Mouse (Mus musculus) right cerebral cortex, adult 18-20 months (tissue): ENCODE data around the gene Ankrd13d.

Experiments used
- DNase-seq: peaks from one replicate; pipeline ENCODE4 v3.0.0; 2022; ENCODE audit warnings: mixed read lengths

The Ankrd13d gene

DNA sequence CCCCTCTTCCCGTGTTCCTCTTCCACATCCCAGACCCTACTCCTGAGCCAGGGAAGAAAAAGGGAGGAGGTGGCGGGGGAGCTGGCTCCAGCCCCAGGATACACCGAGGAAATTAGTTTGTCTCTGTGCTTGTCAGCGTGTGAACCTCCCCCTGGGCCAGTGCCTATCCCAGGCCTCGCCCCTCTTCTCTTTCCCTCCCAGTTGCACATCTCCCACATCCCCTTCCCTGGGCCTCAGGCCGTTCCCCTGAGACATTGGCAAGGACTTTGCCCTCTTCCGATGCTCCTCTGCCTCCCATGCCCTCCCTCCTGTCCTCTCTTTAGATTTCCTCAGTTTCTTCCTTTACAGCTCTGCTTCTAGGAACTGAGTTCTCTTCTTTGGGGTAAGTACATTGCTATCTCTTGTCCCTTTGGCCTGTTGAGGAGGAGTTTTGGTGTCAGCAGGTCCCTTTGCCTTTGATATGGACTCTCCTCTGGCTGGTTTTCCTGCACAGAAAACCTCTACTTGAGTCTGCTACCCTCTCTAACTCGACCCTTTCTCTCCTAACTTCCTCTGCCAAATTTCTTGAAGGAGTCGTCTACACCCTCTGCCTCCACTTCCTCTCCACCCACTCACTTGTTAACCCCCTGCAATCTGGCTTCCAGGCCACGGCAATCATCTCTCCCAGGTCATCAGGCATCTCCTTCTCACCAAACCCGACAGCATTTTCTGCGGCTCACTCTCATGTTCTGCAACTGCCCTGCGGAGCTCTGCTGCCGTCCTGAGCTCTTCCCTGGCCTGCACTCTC, 61.8 kb downstream of the Ankrd13d start:
- DNase-seq = no peak

DNA sequence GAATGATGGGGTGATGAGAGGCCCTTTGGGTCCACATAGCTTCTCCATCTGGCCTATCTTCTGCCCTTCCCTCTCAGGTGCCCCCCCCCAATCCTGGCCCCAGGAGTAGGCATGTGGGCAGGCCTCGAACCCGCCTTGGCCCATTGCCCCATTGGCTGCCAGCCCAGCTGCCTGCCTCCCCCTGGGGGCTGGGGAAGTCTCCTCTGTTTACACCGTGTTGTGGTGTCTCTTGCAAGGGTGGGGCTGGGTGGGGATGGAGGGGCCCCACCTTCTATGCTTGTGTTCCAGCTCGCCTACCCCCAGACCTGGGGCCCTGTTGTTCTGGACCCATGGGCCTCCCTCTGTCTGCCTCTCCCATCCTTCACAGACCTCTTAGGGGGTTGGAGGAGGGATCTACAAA, 62.5 kb downstream of the Ankrd13d start:
- no peak for DNase-seq
